Mouse (Mus musculus): ENCODE results near the gene Adora2a. TPM values are rescaled to one million over a fixed set of nuclear protein-coding genes. Genes with fewer than 3 reads are reported as not detected.
"Not testable (repeated sequence)": the region's sequence is repeated elsewhere in the genome, so short reads cannot be mapped to it uniquely, and the experiment has no call there.

Gene Adora2a
- polyA plus RNA-seq, 1 experiment from 2014 or later: 3.5 TPM

DNA sequence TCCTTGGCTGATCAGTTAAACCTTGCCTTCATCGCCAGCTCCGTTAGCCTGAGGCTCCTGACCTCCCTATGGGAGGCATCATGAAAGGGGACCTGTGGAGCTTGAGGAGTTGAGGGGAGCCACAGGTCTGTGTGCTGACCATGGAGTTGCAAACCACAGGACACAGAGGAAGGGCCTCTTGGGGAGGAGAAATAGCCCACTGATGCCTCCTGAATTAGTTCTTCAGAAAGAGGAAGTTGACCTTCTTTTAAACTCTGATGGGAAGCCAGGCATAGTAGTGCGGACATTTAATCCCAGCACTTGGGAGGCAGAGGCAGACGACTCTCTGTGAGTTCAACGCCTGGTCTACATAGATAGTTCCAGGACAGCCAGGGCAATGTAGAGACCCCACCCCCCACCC is 22.2 kb downstream of the Adora2a start:
- 80% methylated on average over 5 of the region's 5 CpGs for WGBS
- DNase-seq (ENCODE audit: low spot score) (no peak), ATAC-seq (ENCODE audit: insufficient number of reproducible peaks, low FRiP score, low TSS enrichment, low read depth) (no peak)
- no peaks in the 10 kb centered on the region for H3K9me3 ChIP-seq (ENCODE audit: control insufficient read depth, low read length)
- no peak overlapping the region for H3K9ac ChIP-seq (ENCODE audit: low read length)
- H3K4me2 ChIP-seq (ENCODE audit: low read depth, severe bottlenecking): no peak overlapping the region
- no peak overlapping the region for H3K4me3 ChIP-seq (ENCODE audit: low read depth, low read length)
- no peaks in the 10 kb centered on the region for H3K36me3 ChIP-seq (ENCODE audit: control insufficient read depth, insufficient read depth, low read length)
- H3K27ac ChIP-seq (replicated peaks; ENCODE audit: low read depth, low read length): no peak overlapping the region
- no peaks in the 10 kb centered on the region for H3K27me3 ChIP-seq (ENCODE audit: control insufficient read depth, insufficient read depth, low read length)
- no peaks in the 10 kb centered on the region for H3K4me1 ChIP-seq (ENCODE audit: control insufficient read depth, insufficient read depth, low read length)

DNA sequence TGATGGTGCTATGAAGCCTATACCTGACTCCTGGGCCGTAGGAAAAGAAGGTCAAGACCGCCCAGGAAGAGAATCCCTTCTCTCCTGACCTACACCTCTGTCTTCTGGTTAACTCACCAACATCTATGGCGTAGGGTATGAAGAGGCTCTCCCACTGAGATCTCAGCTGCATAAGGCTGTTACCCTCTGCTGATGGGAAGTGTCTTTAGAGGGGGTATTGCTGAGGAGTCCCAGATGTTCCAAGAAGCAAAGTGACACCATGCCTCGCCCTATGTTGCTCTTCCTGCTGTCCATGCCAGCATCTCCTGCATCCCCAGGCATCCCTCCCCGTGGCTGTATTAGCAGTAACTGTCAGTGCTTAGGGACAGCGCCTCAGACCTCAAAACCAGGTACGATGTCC is 22.7 kb downstream of the Adora2a start:
- Histone ChIP-seq H3K4me1 (ENCODE audit: control insufficient read depth, insufficient read depth, low read length) (no peaks in the 10 kb centered on the region), H3K9me3 (ENCODE audit: control insufficient read depth, low read length) (no peaks in the 10 kb centered on the region), H3K27me3 (ENCODE audit: control insufficient read depth, insufficient read depth, low read length) (no peaks in the 10 kb centered on the region), H3K27ac (replicated peaks; ENCODE audit: low read depth, low read length) (no peak overlapping the region), H3K4me2 (ENCODE audit: low read depth, severe bottlenecking) (no peak overlapping the region), H3K4me3 (ENCODE audit: low read depth, low read length) (no peak overlapping the region), H3K36me3 (ENCODE audit: control insufficient read depth, insufficient read depth, low read length) (no peaks in the 10 kb centered on the region), H3K9ac (ENCODE audit: low read length) (no peak overlapping the region)
- 87% methylated on average over 7 of the region's 7 CpGs for WGBS
- DNase-seq (ENCODE audit: low spot score): no peak
- no peak for ATAC-seq (ENCODE audit: insufficient number of reproducible peaks, low FRiP score, low TSS enrichment, low read depth)

DNA sequence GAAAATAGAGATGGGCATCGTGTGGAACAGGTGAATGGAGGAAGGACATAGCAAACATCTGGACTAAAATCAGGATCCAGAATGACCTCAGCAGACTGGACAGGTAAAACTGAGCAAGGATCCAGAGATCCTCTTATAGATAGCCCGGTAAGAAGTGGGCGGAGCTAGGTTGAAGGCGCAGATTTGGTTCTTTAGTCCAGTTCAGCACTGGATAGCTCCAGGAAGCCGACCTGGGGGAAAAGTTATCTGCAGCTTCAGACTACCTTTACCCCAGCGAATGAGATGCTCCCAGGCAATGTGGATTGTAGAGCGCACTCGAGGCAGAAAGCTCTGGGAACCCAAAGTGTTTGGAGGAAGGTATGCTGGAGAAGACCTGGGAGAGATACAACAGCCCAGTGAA is 25.3 kb downstream of the Adora2a start:
- no peak overlapping the region for H3K4me3 ChIP-seq (ENCODE audit: low read depth, low read length)
- no peak overlapping the region for H3K27ac ChIP-seq (replicated peaks; ENCODE audit: low read depth, low read length)
- no peak overlapping the region for H3K4me2 ChIP-seq (ENCODE audit: low read depth, severe bottlenecking)
- ATAC-seq (ENCODE audit: insufficient number of reproducible peaks, low FRiP score, low TSS enrichment, low read depth) (no peak), DNase-seq (ENCODE audit: low spot score) (peak; percentile 52)
- H3K36me3 ChIP-seq (ENCODE audit: control insufficient read depth, insufficient read depth, low read length): no peaks in the 10 kb centered on the region
- no peaks in the 10 kb centered on the region for H3K4me1 ChIP-seq (ENCODE audit: control insufficient read depth, insufficient read depth, low read length)
- no peaks in the 10 kb centered on the region for H3K27me3 ChIP-seq (ENCODE audit: control insufficient read depth, insufficient read depth, low read length)
- no peaks in the 10 kb centered on the region for H3K9me3 ChIP-seq (ENCODE audit: control insufficient read depth, low read length)
- 36% methylated on average over 8 of the region's 8 CpGs for WGBS
- H3K9ac ChIP-seq (ENCODE audit: low read length): no peak overlapping the region

DNA sequence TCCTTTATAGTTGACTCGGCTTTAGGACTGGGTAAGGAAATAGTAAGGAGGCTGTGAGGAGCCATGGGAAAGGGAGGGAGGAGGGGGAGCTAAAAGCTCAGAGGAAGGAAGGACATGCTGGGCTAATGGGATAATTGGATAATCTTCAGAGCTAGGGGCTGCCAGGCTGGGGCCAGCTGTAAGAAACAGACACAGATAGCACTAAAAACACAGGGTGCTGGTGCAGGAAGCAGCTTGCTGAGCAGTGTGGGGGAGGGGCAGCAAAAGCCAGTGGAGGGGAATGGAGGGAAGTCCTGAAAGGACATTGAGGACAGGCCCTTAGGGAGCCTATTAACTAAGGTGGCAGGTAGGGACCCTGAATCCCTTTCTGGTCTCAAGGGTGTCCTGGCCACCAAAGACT is 27.9 kb downstream of the Adora2a start:
- not testable (repeated sequence) for H3K36me3 ChIP-seq (ENCODE audit: control insufficient read depth, insufficient read depth, low read length); H3K9me3 ChIP-seq (ENCODE audit: control insufficient read depth, low read length); H3K4me2 ChIP-seq (ENCODE audit: low read depth, severe bottlenecking); H3K27ac ChIP-seq (replicated peaks; ENCODE audit: low read depth, low read length); ATAC-seq (ENCODE audit: insufficient number of reproducible peaks, low FRiP score, low TSS enrichment, low read depth); H3K9ac ChIP-seq (ENCODE audit: low read length); H3K27me3 ChIP-seq (ENCODE audit: control insufficient read depth, insufficient read depth, low read length); DNase-seq (ENCODE audit: low spot score); H3K4me1 ChIP-seq (ENCODE audit: control insufficient read depth, insufficient read depth, low read length); H3K4me3 ChIP-seq (ENCODE audit: low read depth, low read length)
- 38% methylated on average over 1 of the region's 1 CpGs for WGBS

DNA sequence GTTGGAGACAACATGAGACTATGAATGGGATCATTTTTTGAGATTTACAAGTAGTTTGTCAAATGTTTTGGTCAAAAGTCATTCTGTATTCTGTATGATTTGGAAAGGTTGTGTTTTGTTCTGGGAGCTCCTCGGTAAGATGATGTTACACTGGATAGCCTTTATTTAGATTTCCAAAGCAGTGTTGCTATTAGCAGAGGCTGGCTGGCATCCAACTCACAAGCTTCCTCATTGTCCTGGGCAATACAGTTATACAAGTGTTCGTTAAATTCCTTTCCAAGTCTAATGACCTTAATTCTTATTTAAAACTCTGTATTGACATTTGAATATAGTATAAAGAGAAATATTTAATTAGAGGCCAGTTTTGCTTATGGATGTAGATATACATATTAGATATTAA is 28.6 kb downstream of the Adora2a start:
- DNase-seq (ENCODE audit: low spot score): no peak
- H3K27ac ChIP-seq (replicated peaks; ENCODE audit: low read depth, low read length): no peak overlapping the region
- H3K27me3 ChIP-seq (ENCODE audit: control insufficient read depth, insufficient read depth, low read length): no peaks in the 10 kb centered on the region
- no peaks in the 10 kb centered on the region for H3K9me3 ChIP-seq (ENCODE audit: control insufficient read depth, low read length)
- WGBS: 83% methylated on average over 2 of the region's 2 CpGs
- no peaks in the 10 kb centered on the region for H3K36me3 ChIP-seq (ENCODE audit: control insufficient read depth, insufficient read depth, low read length)
- no peak overlapping the region for H3K9ac ChIP-seq (ENCODE audit: low read length)
- no peak for ATAC-seq (ENCODE audit: insufficient number of reproducible peaks, low FRiP score, low TSS enrichment, low read depth)
- H3K4me2 ChIP-seq (ENCODE audit: low read depth, severe bottlenecking): no peak overlapping the region
- H3K4me3 ChIP-seq (ENCODE audit: low read depth, low read length): no peak overlapping the region
- H3K4me1 ChIP-seq (ENCODE audit: control insufficient read depth, insufficient read depth, low read length): no peaks in the 10 kb centered on the region

DNA sequence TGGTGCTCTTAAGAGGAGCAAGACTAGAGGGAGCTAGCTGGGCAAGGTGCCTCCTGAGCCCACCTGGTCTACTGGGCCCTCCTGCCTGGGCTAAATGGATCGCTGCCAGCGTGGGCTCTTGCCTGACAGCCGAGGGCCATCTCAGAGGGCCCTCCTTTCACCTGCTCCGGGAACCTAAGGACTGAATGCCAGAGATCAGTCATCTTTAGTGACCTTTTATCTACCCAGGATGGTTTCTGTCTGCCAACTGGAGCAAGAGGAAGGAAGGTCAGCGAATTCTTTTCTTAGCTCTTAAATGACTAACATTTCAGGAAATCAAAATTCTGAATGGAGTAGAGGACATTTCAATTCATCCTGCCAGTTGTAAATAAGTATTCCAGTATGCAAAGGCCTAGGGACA is 33.9 kb downstream of the Adora2a start:
- 87% methylated on average over 5 of the region's 5 CpGs for WGBS
- no peaks in the 10 kb centered on the region for H3K9me3 ChIP-seq (ENCODE audit: control insufficient read depth, low read length)
- DNase-seq (ENCODE audit: low spot score) (no peak), ATAC-seq (ENCODE audit: insufficient number of reproducible peaks, low FRiP score, low TSS enrichment, low read depth) (no peak)
- no peaks in the 10 kb centered on the region for H3K4me1 ChIP-seq (ENCODE audit: control insufficient read depth, insufficient read depth, low read length)
- no peaks in the 10 kb centered on the region for H3K36me3 ChIP-seq (ENCODE audit: control insufficient read depth, insufficient read depth, low read length)
- no peak overlapping the region for H3K4me3 ChIP-seq (ENCODE audit: low read depth, low read length)
- H3K9ac ChIP-seq (ENCODE audit: low read length): no peak overlapping the region
- H3K27me3 ChIP-seq (ENCODE audit: control insufficient read depth, insufficient read depth, low read length): no peaks in the 10 kb centered on the region
- H3K27ac ChIP-seq (replicated peaks; ENCODE audit: low read depth, low read length): no peak overlapping the region
- no peak overlapping the region for H3K4me2 ChIP-seq (ENCODE audit: low read depth, severe bottlenecking)

DNA sequence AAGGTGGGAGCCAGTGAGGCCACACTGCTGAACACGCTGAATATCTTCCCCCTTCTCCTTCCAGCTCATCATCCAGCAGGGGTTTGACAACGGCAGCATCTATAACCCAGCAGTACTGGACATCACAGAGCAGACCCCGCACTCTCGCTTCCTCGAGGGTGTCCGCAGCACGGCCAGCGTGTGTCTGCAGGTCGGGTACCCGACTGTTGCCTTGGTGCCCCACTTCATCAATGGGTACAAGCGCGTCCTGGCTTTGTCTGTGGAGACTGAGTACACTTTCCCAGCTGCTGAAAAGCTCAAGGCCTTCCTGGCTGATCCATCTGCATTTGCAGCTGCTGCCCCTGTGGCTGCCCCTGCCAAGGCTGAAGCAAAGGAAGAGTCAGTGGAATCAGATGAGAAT is 35.9 kb downstream of the Adora2a start:
- Histone ChIP-seq H3K4me1 (ENCODE audit: control insufficient read depth, insufficient read depth, low read length) (no peaks in the 10 kb centered on the region), H3K4me3 (ENCODE audit: low read depth, low read length) (no peak overlapping the region), H3K27me3 (ENCODE audit: control insufficient read depth, insufficient read depth, low read length) (no peaks in the 10 kb centered on the region), H3K9me3 (ENCODE audit: control insufficient read depth, low read length) (no peaks in the 10 kb centered on the region), H3K27ac (replicated peaks; ENCODE audit: low read depth, low read length) (no peak overlapping the region), H3K4me2 (ENCODE audit: low read depth, severe bottlenecking) (no peak overlapping the region), H3K9ac (ENCODE audit: low read length) (no peak overlapping the region), H3K36me3 (ENCODE audit: control insufficient read depth, insufficient read depth, low read length) (no peaks in the 10 kb centered on the region)
- DNase-seq (ENCODE audit: low spot score) (no peak), ATAC-seq (ENCODE audit: insufficient number of reproducible peaks, low FRiP score, low TSS enrichment, low read depth) (no peak)
- 93% methylated on average over 12 of the region's 12 CpGs for WGBS

DNA sequence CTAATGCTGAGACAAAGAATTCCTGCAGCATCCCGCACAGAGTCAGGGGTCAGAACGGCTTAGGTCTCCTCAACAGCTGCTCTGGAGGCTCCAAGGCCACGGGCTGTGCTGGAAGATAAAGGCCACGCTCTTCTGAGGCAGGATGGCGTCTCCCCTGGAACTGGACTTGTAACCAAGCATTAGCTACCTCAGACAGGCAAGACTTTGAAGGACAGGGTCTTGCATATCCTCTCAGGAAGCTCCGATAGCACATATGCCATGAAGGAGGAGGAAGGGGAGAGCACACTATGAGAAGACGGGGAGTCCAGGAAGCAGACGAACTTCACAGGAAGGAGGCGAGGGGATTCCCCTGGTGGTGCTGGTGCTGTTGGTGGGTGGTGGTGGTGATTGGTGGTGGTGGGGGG is 37.2 kb downstream of the Adora2a start:
- WGBS: 71% methylated on average over 8 of the region's 9 CpGs

DNA sequence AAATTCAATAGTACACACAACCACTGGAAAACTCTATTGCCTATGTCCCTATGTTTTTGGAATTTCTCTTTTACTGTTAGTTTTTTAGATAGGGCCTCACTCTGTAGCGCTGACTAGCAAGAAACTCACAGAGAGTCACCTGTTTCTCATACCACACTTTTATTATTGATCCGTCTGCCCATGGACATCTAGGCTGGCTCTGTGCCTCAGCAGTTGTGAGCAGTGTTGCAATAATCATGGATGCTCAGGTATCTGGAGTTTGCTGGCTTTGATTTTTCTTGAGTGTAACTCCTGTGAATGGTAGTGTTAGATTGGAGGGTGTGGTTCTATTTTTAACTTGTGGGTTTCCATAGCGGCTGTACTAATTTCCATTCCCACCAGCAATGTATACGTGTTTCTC is 38.7 kb downstream of the Adora2a start:
- ATAC-seq (ENCODE audit: insufficient number of reproducible peaks, low FRiP score, low TSS enrichment, low read depth): no peak
- no peaks in the 10 kb centered on the region for H3K9me3 ChIP-seq (ENCODE audit: control insufficient read depth, low read length)
- WGBS: 65% methylated on average over 4 of the region's 4 CpGs

More for the DNA sequence above, 37.2 kb downstream of the Adora2a start:
- not testable (repeated sequence) for DNase-seq (ENCODE audit: low spot score); H3K27me3 ChIP-seq (ENCODE audit: control insufficient read depth, insufficient read depth, low read length); H3K4me1 ChIP-seq (ENCODE audit: control insufficient read depth, insufficient read depth, low read length); H3K27ac ChIP-seq (replicated peaks; ENCODE audit: low read depth, low read length); H3K4me3 ChIP-seq (ENCODE audit: low read depth, low read length); H3K36me3 ChIP-seq (ENCODE audit: control insufficient read depth, insufficient read depth, low read length); H3K9me3 ChIP-seq (ENCODE audit: control insufficient read depth, low read length); H3K4me2 ChIP-seq (ENCODE audit: low read depth, severe bottlenecking); H3K9ac ChIP-seq (ENCODE audit: low read length); ATAC-seq (ENCODE audit: insufficient number of reproducible peaks, low FRiP score, low TSS enrichment, low read depth)

More for the DNA sequence above, 38.7 kb downstream of the Adora2a start:
- no peak overlapping the region for H3K27ac ChIP-seq (replicated peaks; ENCODE audit: low read depth, low read length)
- H3K4me2 ChIP-seq (ENCODE audit: low read depth, severe bottlenecking): no peak overlapping the region
- no peaks in the 10 kb centered on the region for H3K27me3 ChIP-seq (ENCODE audit: control insufficient read depth, insufficient read depth, low read length)
- no peak overlapping the region for H3K9ac ChIP-seq (ENCODE audit: low read length)
- no peak overlapping the region for H3K4me3 ChIP-seq (ENCODE audit: low read depth, low read length)
- DNase-seq (ENCODE audit: low spot score): no peak
- no peaks in the 10 kb centered on the region for H3K4me1 ChIP-seq (ENCODE audit: control insufficient read depth, insufficient read depth, low read length)
- no peaks in the 10 kb centered on the region for H3K36me3 ChIP-seq (ENCODE audit: control insufficient read depth, insufficient read depth, low read length)
